Mouse (Mus musculus) adrenal gland, adult 8-10 months (tissue): Measurements from ENCODE around the gene Il11ra1. TPM values are rescaled to one million over a fixed set of nuclear protein-coding genes. Genes with fewer than 3 reads are reported as not detected.
"Not testable (repeated sequence)": the region's sequence is repeated elsewhere in the genome, so short reads cannot be mapped to it uniquely, and the experiment has no call there.

ENCODE experiments used
- DNase-seq: peaks from one replicate; pipeline ENCODE4 v3.0.0; 2022
- total RNA-seq, 4 experiments: library from RNA; stranded (reverse); gene quantifications; 2 replicates each; pipeline ENCODE4 v1.2.4; 2022

Il11ra1 gene
- total RNA-seq, 4 experiments from 2014 or later = 81.8 to 130 (median 112) TPM

DNA sequence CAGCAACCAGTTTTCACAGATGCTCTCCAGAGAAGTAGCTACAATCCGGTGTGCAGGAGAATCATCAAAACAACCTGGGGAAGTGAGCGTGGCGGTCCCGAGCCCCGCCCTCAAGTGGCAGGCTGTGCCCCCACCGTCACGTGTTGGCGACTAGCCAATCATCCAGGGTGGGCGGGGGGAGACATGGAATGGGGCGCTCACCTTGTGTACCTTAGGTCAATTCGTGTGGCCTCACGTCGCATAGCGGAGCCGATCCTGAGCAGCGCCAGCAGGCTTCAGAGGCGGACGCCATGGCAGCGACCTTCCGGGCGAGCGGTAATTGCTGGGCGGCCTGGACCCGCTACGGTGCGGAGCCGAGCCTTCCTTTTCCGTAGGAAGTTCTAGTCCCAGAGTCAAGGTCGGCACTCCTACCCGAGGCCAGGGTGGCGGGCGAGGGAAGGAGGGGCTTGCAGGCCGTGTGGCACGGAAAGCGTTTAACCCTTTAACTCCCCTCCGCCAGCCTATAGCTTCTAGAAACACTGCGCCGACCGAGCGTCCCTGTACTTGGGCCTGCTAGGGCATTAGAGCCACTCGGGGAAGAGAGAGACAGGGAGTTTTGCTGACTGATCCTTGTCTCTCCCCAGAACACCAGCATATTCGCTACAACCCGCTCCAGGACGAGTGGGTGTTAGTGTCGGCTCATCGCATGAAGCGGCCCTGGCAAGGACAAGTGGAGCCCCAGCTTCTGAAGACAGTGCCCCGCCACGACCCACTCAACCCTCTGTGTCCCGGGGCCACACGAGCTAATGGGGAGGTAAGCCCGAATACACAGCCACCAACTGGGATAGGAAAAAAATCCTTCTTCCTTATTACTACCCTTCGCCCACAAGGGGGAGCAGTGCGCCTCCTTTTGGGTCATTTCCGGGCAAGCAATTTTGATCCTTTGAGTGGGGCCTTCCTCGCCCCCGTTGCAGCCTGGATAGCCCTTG lies 55.8 kb downstream of the Il11ra1 start, which contains the start of gene Sigmar1:
TSS of gene Sigmar1 (minus strand) at position 820 of the 968 bp plus-strand sequence.
- peak; percentile 86 for DNase-seq

DNA sequence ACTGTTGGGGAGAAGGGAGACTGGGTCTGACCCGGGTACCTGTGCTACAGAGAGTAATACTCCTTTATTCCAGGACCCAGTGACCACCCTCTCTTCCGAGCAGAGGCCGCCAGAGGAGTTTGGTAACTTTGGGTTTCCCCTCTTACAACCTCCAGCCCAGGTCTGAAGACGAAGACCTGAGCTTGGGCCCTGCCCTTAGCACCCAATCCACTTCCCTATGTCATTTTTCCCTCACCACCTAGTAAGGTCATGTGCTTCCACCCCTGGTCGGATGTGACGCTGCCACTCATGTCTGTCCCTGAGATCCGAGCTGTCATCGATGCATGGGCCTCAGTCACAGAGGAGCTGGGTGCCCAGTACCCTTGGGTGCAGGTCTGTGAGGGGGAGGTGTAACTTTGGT lies 56.7 kb downstream of the Il11ra1 start:
- DNase-seq = no peak

DNA sequence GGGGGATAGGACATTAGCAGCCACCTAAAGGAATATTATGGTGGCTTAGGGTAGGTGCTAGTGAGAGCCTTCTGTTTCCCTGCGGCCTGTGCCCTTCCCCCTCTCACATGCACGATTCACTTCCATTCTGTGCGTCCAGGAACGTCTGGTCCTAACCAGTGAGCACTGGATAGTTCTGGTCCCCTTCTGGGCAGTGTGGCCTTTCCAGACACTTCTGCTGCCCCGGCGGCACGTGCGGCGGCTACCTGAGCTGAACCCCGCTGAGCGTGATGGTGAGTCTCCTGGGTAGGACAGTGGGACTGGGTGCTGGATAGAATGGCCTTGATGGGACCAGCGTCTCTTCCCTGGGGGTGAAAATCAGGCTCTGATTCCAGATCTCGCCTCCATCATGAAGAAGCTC lies 57.5 kb downstream of the Il11ra1 start:
- DNase-seq = no peak

DNA sequence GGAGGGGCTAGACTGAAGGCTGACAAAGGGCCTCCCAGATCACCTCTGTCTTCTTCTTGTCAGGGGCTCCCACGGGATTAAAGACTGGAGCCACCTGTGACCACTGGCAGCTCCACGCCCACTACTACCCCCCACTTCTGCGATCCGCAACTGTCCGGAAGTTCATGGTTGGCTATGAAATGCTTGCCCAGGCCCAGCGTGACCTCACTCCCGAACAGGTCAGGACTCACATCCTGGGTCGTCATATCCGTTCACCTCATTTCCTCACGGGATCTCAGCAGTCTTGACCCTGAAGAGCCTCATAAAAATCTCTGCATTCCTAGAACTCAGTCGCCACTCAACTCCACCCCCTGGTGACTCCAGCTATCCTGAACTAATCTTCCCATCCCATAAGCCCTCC lies 58.2 kb downstream of the Il11ra1 start:
- no peak for DNase-seq

DNA sequence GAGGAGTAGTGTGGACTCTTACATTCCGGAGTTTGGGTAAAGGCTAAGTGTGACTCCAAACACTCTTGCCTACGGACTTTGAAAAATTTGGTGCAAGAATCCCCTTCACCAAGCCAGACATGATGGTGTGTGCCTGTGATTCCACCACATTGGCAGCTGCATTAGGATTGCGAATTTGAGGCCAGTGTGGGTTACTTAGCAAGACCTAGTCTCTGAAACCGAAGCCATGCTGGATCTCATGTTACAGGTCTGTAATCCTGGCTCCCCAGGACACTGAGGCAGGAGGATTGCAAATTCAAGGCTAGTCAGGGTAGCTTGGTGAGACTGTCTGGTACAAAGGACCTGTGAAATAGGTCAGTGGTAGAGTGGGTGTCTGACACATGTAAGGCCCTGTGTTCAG lies 58.9 kb downstream of the Il11ra1 start:
- no peak for DNase-seq

DNA sequence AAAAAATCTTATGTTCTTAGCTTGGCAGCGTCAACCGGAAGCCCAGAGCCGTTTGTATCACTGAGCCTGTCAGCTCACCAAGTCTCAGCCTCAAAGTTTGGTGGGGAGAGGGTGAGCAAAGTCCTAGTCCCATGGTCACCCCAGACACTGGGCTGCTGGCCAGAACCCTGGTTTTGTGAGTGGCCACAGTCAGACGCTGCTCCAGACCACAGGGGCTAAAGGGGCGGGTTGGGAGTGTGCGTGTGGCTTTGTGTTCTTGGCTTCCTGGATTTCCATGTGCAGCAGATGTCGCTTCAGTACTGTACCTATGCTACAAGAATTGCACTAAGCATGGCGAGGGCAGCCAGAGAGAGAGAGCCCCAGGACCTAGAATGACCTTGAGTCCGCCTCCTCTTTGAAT lies 59.4 kb downstream of the Il11ra1 start:
- no peak for DNase-seq

DNA sequence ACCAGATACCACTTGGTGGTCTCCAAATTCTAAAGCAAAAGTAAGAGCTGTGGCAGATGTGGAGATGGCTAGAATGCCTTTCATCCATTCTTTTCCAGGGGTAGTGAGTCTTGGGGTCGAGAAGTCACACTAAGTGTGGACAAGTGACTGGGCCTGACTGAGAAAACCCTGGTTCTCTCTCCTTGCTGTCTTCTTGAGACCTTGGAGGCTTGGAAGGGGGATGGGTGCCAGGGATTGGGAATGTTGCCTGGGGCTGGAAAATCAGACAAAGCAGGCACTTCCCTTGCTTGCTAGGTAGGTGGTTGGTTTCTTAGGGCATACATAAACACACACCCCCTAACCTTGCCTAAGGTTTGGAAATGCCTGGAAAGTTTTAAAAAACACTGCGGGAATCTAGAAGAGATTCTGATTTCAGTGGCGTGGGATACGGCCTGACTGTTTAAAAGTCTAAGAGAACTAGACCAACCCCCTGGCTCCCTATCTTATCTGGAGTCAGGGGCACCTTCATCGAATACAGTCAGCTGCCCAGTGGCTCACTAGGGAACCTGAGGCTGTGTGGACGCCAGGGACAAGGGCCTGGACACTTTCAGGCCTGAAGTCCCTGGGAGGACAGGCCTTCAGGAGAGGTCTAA lies 60.0 kb downstream of the Il11ra1 start:
- DNase-seq = no peak

DNA sequence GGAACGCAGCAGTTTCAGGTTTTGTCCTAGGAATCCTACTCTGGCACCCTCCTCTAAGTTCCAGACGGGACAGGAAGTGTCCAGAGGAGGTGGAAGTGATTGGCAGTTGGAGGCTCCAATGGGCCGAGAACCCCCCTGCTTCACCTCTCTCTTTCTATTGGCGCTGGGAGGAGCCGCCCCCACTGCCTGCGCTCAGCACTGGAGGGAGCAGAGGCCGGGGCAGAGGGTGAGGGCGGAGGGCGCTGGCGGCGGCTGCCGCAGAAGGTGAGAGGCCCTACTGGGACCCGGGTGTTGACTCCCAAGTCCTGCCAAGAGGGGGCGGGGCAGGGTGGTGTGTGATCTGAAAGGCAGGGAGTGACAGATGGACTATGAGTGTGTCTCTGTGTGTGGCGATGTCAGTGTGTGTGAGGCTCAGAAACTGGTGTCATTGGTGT lies 60.5 kb downstream of the Il11ra1 start:
- DNase-seq = peak; percentile 94

DNA sequence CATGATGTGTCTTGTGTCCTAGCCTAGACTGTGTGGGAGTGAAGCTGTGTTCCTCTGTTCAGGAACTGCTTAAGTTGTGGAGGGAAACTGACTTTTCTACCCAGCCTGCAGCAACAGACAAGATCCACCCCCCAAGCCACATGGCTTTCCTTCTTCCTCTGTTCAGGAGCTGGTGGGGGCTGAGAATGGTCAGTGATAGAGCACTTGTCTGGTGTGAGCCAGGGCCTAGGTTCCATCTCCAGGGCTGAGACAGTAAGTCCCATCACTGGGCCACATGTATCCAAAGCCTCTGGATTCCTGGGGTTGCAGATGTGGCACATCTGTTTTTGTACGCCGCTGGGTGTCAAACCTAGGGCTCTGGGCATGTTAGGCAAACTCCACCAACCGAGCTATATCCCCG lies 61.1 kb downstream of the Il11ra1 start:
- DNase-seq = no peak

DNA sequence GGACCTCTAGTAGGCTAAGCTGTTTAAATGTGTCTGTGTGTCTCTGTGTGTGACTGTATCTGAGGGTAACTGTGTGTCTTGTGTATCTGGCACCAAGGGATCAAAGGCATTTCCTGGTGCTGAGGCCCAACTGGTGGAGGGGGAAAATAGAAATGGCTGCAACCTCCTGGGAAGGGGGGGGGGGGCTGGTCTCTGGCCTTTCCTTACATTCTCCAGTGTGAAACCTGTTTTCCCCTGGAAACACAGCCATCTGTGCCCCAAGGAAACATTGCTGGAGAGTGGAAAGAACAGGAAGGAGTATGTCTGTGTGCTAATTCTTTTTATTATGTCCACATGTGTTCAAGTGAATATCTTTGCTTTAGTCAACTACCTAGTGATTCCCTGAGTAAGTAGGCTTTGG lies 61.9 kb downstream of the Il11ra1 start:
- no peak for DNase-seq

DNA sequence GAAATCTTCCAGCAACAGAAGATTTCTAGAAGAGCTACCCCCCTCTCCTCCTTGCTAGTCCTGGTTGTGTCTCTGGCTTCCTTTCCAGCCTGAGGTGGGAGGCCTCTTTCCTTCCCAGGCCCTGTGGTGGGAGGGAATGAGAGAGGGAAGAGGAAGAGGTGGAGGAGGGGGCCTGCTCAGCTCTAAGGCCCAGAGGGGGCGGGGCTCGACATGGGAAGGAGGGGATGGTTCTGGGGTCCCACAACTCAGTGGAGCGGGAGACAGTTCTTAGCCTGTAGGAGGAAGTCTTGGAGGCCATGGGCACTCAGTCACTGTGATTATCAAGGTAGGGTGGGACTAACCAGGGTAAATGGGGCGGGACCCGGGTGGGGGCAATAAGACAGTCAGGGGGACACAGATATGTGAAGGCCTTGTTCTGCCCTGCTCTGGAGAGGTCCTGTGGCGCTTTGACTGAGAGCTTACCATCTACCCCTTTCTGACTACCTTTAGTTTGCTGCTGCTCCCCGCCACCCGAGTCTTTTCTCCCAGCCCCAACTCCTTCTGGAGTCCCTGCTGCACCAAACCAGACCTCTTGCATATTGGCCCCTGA lies 62.4 kb downstream of the Il11ra1 start:
- DNase-seq = no peak

DNA sequence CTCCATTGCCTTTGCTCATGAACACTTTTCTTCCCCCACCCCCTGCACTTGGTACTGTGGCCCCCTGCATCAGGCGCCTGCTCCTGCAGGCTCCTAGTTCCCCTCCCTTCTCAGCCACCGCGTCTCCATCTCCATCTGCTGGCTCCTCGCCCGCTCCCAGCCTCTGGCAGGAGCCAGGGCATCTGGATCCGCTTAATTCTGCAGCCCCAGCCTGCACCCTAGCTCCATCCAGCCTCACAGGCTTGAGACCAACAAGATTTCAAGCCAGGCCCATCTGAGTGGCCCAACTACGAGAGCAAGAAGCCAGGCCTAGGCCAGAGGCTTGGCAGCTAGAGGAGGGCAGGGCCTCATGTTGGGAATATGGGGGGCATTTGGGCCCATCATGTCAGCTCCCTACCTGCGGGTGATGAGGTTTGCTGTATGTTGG lies 62.9 kb downstream of the Il11ra1 start:
- not testable (repeated sequence) for DNase-seq

DNA sequence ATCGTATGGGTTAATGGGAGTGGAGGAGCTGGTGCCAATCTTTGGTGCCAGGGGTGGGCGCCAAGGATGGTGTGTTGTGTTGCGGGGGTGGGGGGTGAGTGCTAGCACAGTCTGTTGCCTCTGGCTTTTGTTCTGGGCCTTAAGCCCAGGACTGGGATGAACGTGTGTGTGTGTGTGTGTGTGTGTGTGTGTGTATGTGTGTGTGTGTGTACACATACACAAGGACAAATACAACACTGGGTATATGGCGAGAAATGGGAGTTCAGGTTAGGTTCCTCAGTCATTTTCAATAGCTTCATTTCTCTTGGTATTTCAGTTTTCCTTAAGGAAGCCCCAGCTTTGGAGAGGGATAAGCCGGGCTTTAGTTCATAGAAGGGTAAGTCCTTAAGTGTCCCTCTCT lies 63.4 kb downstream of the Il11ra1 start:
- DNase-seq = not testable (repeated sequence)

DNA sequence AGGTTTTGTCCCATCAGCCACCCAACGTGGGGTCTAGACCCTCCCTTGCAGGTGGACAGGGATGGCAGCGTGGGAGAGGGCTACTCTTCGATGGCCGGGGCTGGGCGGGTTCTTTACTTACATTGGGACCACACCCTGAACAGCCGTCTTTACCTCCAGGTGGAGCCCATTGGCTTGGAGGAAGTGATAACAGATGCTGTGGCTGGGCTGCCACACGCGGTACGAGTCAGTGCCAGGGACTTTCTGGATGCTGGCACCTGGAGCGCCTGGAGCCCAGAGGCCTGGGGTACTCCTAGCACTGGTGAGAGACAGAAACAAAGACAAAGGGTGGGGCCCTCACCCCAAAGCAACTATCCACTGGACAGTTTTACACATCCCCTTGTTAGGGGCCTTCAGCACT lies 67.5 kb downstream of the Il11ra1 start:
- DNase-seq = not testable (repeated sequence)

DNA sequence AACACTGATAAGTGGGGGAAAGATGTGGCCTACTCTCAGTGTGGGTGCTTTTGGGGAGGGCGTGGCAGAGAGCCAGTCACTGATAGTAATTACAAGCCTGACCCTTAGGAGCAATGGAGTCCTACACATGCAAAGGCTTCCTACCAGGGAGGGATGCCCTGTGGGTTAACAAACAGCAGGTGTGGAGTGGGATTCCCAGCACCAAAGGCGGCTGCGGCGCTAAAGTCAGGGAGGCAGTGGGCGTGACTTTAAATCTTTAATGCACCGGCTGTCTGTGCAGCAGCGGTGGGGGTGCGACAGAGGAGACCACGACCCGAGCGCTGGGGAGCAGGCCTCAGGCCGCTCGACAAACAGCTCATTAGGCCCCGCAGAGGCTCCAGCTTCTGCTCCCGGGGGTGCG lies 73.2 kb downstream of the Il11ra1 start:
- DNase-seq = not testable (repeated sequence)

DNA sequence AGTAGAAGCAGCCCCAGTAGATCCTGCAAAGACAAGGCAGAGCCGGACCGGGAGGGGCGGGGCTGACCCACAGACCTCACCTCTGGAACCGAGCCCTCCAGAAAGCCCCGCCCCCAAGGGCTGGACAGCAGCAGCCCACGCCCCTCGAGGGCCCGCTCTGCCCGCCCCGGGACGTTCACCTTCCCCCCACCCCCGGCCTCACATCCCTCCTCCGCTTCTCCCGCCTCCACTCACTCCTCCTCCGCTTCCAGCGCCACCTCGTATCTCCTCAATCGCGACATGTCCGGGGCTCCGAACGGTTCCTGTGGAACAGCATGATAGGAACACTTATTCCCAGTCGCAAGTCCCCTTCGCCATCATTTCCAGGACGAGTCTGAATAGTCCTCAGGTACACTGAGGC lies 73.7 kb downstream of the Il11ra1 start:
- peak; percentile 81 for DNase-seq

DNA sequence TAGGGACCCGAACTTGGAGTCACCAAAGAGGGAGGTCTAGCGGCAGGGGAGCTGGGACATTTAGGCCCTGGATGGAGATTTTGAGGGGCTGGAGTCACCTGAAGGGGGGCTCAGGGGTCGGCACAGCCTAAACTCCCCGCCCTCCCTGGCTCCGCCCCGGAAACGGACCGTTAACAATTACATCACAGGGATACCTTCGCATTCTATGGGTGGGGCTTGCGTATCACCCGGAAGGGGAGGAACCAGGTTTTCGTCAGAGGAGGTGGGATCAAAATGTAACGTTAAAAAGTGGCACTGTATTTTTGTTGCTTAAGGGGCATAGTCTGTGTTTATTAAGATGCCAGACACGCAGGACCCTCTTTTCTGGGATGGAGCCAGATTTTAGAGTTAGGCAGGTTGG lies 74.2 kb downstream of the Il11ra1 start, which contains the start of gene Ccl27a:
TSS of gene Ccl27a (minus strand) at position 246 of the 400 bp plus-strand sequence.
- DNase-seq = peak; percentile 87

DNA sequence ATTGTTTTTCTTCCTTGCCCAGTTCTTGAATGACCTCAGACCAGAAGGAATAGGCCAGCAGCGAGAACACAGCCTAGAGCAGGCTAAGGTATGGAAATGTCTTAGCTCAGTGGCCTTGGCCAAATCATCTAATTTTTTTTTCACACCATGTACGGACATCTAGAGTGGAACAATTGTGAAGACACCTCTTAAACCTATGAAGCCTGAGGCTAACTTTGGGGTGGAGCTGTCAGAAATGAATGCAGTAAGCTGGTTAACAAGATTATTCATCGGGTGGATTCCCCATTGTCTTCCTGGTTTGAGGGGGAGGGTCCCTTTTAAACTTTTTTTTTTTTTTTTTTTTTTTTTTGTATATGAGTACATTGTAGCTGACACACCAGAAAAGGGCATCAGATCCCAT lies 74.7 kb downstream of the Il11ra1 start:
- DNase-seq = not testable (repeated sequence)

DNA sequence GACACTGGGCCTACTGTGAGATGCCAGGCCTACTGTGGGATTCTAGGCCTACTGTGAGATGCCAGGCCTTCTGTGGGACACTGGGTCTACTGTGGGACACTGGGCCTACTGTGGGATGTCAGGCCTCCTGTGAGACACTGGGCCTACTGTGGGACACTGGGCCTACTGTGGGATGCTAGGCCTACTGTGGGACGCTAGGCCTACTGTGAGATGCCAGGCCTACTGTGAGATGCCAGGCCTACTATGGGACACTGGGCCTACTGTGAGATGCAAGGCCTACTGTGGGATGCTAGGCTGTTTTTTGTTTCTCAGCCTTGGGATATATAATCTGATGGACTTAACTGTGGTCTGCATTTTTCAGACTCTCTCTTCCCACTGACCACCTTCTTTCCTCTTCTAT lies 76.1 kb downstream of the Il11ra1 start:
- DNase-seq = not testable (repeated sequence)

DNA sequence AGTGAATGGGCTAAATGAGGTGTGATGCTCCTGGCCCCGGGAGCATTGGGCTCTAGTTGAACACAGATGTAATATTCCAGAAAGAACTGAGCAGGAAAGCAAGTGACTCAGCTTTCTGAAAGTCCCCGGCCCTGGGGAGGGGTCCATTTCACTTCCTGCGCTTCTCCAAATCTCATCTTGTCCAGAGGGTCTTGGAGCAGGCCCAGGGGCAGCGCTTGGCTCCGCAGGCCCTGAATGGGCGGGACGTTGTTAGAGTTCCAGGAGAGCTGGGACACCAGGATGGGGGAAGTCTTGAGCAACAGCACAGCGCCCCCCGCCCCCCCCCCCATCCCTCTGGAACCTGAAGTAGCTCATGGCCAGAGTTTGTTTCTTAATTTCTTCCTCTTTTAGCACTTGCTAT lies 81.5 kb downstream of the Il11ra1 start:
- not testable (repeated sequence) for DNase-seq

DNA sequence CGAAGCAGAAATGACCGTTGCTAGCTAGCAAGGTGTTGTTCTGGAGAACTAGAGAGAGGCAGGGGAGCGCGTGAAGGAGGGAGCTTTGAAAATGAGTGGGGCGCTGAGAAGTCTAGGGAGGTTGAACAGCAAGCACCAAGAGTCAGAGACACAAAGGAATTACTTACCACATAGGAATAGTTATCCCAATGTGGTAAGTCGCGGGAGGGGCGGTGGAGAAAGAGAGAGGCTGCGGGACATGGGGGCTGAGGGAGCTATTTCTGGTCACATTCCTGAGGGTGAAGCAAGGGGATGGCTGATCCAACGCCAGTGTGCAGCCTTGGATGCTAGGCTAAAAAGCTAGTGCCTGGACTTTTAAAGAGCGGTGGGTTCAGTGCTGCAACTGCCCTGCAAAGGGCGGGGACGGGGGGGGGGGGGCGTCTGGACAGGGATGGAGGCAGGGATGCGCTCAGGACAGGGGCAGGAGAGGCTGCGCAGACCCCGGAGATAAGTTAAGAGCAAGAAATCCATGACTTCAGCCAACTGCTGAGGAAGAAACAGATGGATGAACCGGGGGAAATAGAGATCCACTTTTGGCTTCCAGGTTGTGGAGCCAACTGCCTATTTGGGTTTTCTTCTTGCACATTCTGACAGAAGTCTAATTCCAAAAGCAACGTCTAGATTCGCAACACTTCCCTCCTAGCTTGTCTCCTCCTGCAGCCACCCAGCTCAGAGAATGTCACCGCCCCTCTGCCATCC lies 82.1 kb downstream of the Il11ra1 start:
- DNase-seq = not testable (repeated sequence)

DNA sequence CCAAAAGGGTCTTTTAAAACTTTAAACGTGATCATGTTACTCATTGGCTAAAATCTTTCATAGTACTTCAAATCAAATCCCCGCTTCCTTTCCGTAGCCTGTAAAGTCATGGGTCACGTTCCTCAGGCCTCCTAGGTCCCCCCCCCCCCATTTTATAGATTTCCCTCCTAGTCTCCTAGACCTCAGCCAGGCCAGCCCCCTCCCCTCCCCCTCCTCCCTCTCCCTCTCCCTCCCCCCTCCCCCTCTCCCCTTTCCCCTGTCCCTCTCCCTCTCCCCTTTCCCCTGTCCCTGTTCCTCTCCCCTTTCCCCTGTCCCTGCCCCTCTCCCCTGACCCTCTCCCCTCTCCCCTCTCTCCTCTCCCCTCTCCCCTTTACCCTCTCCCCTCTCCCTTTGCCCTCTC lies 82.9 kb downstream of the Il11ra1 start:
- DNase-seq = not testable (repeated sequence)
